Mouse (Mus musculus) right cerebral cortex, postnatal 4 days (tissue): Measurements from ENCODE around the gene Folr2.
A peak's percentile ranks its signal among the peaks of the same experiment; 100 is the strongest.

Source experiments
- DNase-seq: peaks from one replicate; pipeline ENCODE4 v3.0.0-alpha.2; 2022

Folr2 gene

GRCm38 (mm10) chr7:101866491-101867265 is 9.7 kb upstream of the Folr2 start:
- DNase-seq = no peak

- no peak for DNase-seq
These were observed 6.4 kb upstream of the Folr2 start, which contains the start of gene Anapc15 for GRCm38 (mm10) chr7:101863415-101863814. Anapc15 (plus strand) TSS chr7:101863715.

GRCm38 (mm10) chr7:101862291-101862690 is 5.3 kb upstream of the Folr2 start:
- DNase-seq = no peak

- no peak for DNase-seq
These were observed 4.0 kb upstream of the Folr2 start for GRCm38 (mm10) chr7:101860978-101861377.

- DNase-seq = no peak
These were observed 1.4 kb upstream of the Folr2 start for GRCm38 (mm10) chr7:101858362-101858761.

GRCm38 (mm10) chr7:101853816-101854215 is 3.2 kb downstream of the Folr2 start:
- no peak for DNase-seq

- no peak for DNase-seq
These were observed 4.1 kb downstream of the Folr2 start for GRCm38 (mm10) chr7:101852846-101853245.

GRCm38 (mm10) chr7:101851689-101852088 is 5.3 kb downstream of the Folr2 start:
- no peak for DNase-seq

- no peak for DNase-seq
These were observed 9.1 kb downstream of the Folr2 start for GRCm38 (mm10) chr7:101847934-101848333.

GRCm38 (mm10) chr7:101844186-101844585 is 12.8 kb downstream of the Folr2 start:
- no peak for DNase-seq

- DNase-seq = peak; percentile 58
These were observed 19.2 kb downstream of the Folr2 start, which contains the start of gene Inppl1 for GRCm38 (mm10) chr7:101837606-101838471. Inppl1 (minus strand) TSS chr7:101838229.

- DNase-seq = peak; percentile 45
These were observed 19.8 kb downstream of the Folr2 start for GRCm38 (mm10) chr7:101837154-101837605.

- peak; percentile 70 for DNase-seq
These were observed 20.5 kb downstream of the Folr2 start for GRCm38 (mm10) chr7:101836271-101837153.

GRCm38 (mm10) chr7:101835457-101836109 is 21.4 kb downstream of the Folr2 start:
- DNase-seq = no peak

GRCm38 (mm10) chr7:101834903-101835302 is 22.1 kb downstream of the Folr2 start:
- no peak for DNase-seq

- DNase-seq = peak; percentile 42
These were observed 22.9 kb downstream of the Folr2 start for GRCm38 (mm10) chr7:101833916-101834584.

- no peak for DNase-seq
These were observed 23.6 kb downstream of the Folr2 start for GRCm38 (mm10) chr7:101833352-101833751.

GRCm38 (mm10) chr7:101832372-101832771 is 24.6 kb downstream of the Folr2 start:
- DNase-seq = no peak

GRCm38 (mm10) chr7:101831437-101831836 is 25.6 kb downstream of the Folr2 start:
- DNase-seq = no peak

- DNase-seq = no peak
These were observed 26.6 kb downstream of the Folr2 start for GRCm38 (mm10) chr7:101830373-101830772.
